Mouse (Mus musculus) forebrain, embryonic 14.5 days (tissue): ENCODE measurements around the gene Sugct. TPM values are rescaled to one million over a fixed set of nuclear protein-coding genes. Genes with fewer than 3 reads are reported as not detected.

Experiments used
- ATAC-seq: fragments of 200-750 bp; cut with Nextera tagmentation; 2 replicates; pipeline ENCODE4 v1.8.0; 2017; ENCODE audit warnings: mild to moderate bottlenecking, moderate library complexity
- DNase-seq: peaks from one replicate; pipeline ENCODE4 v3.0.0-alpha.2; 2015; ENCODE audit warnings: low spot score
- H3K27ac ChIP-seq: fragments of 300-500 bp; sonication (generic); 2 replicates; pipeline ENCODE4 v1.5.1; 2014; ENCODE audit warnings: low read depth, mild to moderate bottlenecking, control low read depth, low read length, moderate library complexity
- H3K27me3 ChIP-seq: fragments of 300-500 bp; sonication (generic); replicated peaks from 2 replicates; pipeline ENCODE4 v1.6.1; 2014; ENCODE audit warnings: low read length, control low read depth, mixed read lengths; ENCODE audit not compliant: control insufficient read depth, insufficient read depth
- H3K36me3 ChIP-seq: fragments of 300-500 bp; sonication (generic); 2 replicates; pipeline ENCODE4 v1.6.1; 2014; ENCODE audit warnings: low read length, control low read depth; ENCODE audit not compliant: control insufficient read depth, insufficient read depth
- H3K4me1 ChIP-seq: fragments of 300-500 bp; sonication (generic); 2 replicates; pipeline ENCODE4 v1.6.1; 2014; ENCODE audit warnings: antibody characterized with exemption, low read length, control low read depth; ENCODE audit not compliant: control insufficient read depth, insufficient read depth
- H3K4me2 ChIP-seq: fragments of 300-500 bp; sonication (generic); 2 replicates; pipeline ENCODE4 v1.6.1; 2014; ENCODE audit warnings: mild to moderate bottlenecking, control low read depth, low read length
- H3K4me3 ChIP-seq: fragments of 300-500 bp; sonication (generic); 2 replicates; pipeline ENCODE4 v1.5.1; 2014; ENCODE audit warnings: low read depth, low read length, control low read depth
- H3K9ac ChIP-seq: fragments of 300-500 bp; sonication (generic); 2 replicates; pipeline ENCODE4 v1.6.1; 2014; ENCODE audit warnings: mild to moderate bottlenecking, low read length, control low read depth, moderate library complexity
- H3K9me3 ChIP-seq: fragments of 300-500 bp; sonication (generic); replicated peaks from 2 replicates; pipeline ENCODE4 v1.6.1; 2016; ENCODE audit warnings: low read length, control low read depth, mixed read lengths; ENCODE audit not compliant: control insufficient read depth
- WGBS: fragments of 180-500 bp; shearing (Covaris S2); extraction: QIAGEN DNeasy Blood & Tissue Kit; methylation state at CpG from one replicate; pipeline ENCODE4 v1.1.7; 2014; 5-methylcytosine and 5-hydroxymethylcytosine counted together
- polyA plus RNA-seq: library from polyadenylated mRNA; unstranded; fragments of >200 nt; fragmentation: Nextera tagmentation; extraction: Ambion mirVana; gene quantifications from 2 replicates; pipeline ENCODE4 v1.2.1, GENCODE M21; 2014

Gene Sugct
- polyA plus RNA-seq, result 1.7 TPM in 2 replicates

DNA sequence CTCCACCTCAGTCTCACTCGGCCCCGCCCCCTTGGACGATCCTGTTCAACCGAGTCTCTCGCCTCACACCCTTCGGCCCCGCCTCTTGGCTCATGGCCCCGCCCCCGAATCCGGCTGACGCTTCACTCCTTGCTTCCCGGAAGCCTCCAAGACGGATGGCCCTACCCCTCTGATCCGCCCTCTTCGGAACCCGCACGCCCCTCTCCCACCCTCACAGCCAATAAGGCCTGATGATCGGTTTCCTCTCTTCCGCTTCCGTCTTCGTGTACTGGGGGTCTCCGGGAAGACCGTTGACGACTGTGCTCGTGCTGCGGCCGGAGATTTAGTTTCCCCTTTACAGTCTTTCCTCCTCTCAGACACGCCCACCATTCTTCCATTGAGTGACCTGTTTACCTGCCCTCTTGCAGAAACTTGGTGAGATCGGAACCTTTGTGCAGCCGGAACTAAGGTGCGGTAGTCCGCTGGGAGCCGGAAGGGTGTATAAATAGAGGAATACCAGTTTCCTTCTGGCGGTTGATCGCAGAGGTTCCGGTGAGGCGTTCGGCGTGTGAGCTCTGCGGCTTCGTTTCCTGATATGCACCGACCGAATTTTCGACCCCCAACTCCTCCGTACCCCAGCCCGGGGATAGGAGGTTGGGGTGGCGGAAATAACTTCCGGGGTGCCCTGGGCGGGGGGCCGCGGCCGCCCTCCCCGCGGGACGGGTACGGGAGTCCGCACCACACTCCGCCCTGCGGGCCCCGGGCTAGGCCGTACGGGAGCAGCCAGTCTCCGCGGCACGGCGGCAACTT is at the start of gene Sugct, which contains the start of gene Mplkip:
Gene Sugct, minus strand, starts transcription at position 643 of the 789 bp plus-strand sequence.
Gene Mplkip, plus strand, starts transcription at position 282 of the 789 bp plus-strand sequence.
- Histone ChIP-seq H3K27ac (peak within 1 kb of the TSS; percentile 84), H3K27me3 (no peaks in the 10 kb centered on the region), H3K36me3 (no peaks in the 10 kb centered on the region), H3K4me3 (peak within 1 kb of the TSS; percentile 75), H3K9ac (peak within 1 kb of the TSS; percentile 87), H3K9me3 (no peaks in the 10 kb centered on the region), H3K4me2 (peak within 1 kb of the TSS; percentile 73), H3K4me1 (peaks cover 4% of the 10 kb centered on the region)
- WGBS, result 2% methylated on average over 65 of the region's 66 CpGs
- DNase-seq, result peak; percentile 100
- ATAC-seq, result peak; percentile 99

DNA sequence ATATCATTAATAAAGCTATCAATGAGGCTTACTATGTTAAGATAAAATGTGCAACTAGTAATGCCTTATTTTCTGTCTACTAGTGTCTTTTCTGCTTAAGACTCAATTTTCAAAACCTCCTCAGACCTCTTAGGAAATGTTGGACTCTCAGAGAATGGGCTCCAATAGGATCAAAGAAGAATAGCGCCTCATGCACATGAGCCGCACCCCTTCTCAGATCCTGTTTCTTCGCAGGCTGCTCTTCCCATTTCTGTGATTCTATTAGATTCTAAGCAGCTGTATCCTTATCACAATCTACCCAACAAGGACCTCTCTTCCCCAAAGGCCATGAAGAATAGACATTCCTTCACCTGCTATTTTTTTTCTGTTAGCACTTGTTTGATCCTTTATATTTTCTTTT is 33.4 kb upstream of the Sugct start:
- Histone ChIP-seq H3K4me3 (no peak overlapping the region), H3K27me3 (no peaks in the 10 kb centered on the region), H3K4me2 (no peak overlapping the region), H3K4me1 (no peaks in the 10 kb centered on the region), H3K9me3 (no peaks in the 10 kb centered on the region), H3K9ac (no peak overlapping the region), H3K36me3 (peaks cover 15% of the 10 kb centered on the region), H3K27ac (no peak overlapping the region)
- DNase-seq (no peak), ATAC-seq (no peak)
- WGBS, result 92% methylated on average over 3 of the region's 3 CpGs

DNA sequence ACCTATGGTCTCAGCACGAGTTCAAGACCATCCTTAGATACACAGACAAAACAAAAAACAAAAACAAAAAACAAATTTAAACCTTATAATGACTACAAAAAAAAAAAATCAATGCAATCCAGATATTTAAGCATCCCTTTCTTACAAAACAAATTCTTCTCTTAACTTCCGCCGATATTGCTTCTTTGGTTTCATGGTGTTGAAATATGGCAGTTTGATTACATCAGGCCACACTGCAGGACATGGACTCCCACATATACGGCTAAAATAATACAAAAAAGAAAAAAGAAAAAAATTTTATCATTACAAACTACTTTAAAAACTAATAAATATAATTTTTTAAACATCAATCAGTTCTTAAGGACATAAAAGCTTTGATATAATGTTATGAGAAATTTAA is 32.6 kb upstream of the Sugct start:
- Histone ChIP-seq H3K9me3 (no peaks in the 10 kb centered on the region), H3K27me3 (no peaks in the 10 kb centered on the region), H3K4me3 (no peak overlapping the region), H3K4me2 (no peak overlapping the region), H3K4me1 (no peaks in the 10 kb centered on the region), H3K9ac (no peak overlapping the region), H3K27ac (no peak overlapping the region), H3K36me3 (peaks cover 15% of the 10 kb centered on the region)
- DNase-seq (no peak), ATAC-seq (no peak)
- WGBS, result 92% methylated on average over 4 of the region's 4 CpGs

DNA sequence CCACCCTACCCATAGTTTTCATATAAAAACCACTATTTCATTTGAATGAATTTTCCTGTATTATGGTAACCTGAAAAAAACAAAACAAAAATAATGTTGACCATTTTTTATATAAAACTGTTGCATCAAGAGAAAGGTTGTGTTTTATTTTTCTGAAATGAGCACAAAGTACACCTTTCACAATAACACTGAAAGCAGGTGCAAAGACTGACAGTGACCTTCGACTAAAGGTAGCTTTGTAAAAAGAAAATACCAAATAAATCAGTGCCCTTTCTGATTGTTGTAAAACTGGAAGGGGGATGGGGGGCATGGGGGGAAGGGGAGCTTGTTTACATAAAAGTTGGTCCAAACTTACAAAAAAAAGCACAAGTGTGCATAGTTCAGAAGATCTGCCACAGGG is 22.0 kb upstream of the Sugct start:
- WGBS, result 90% methylated on average over 1 of the region's 1 CpGs
- no peaks in the 10 kb centered on the region for H3K9me3 ChIP-seq

DNA sequence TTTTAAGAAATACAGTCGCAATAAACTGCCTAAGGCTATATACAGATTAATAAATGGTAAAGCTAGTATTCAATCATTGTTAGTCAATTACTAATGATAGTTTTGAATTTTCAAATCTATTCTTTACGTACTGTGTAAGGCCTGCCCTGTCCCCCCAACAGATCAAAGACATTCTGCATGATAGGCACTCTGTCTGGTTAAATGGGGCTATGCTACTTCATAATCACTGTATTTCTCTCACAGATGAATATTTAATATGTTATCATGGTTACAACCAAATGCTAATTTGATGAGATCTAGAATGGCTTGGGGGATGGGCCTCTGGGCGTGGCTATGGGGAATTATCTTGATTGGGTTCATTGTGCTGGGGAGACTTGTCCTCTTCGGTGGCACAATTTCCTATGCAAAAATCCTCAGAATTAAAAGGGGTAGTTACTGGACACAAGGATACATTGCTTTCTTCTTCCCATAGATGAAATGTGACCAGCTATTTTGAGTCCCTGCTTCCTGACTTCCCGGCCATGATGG is 13.5 kb upstream of the Sugct start:
- no peak overlapping the region for H3K4me2 ChIP-seq
- H3K36me3 ChIP-seq, result no peaks in the 10 kb centered on the region
- WGBS, result 77% methylated on average over 5 of the region's 5 CpGs
- no peaks in the 10 kb centered on the region for H3K27me3 ChIP-seq
- no peak overlapping the region for H3K4me3 ChIP-seq
- peak; percentile 22 for DNase-seq
- no peak overlapping the region for H3K9ac ChIP-seq
- no peaks in the 10 kb centered on the region for H3K4me1 ChIP-seq
- H3K27ac ChIP-seq, result no peak overlapping the region
- H3K9me3 ChIP-seq, result no peaks in the 10 kb centered on the region
- ATAC-seq, result peak; percentile 71

More for the DNA sequence above, 22.0 kb upstream of the Sugct start:
- no peak for ATAC-seq
- Histone ChIP-seq H3K4me3 (no peak overlapping the region), H3K36me3 (peaks cover 36% of the 10 kb centered on the region), H3K9ac (no peak overlapping the region), H3K27ac (no peak overlapping the region), H3K4me2 (no peak overlapping the region), H3K27me3 (no peaks in the 10 kb centered on the region), H3K4me1 (no peaks in the 10 kb centered on the region)
- no peak for DNase-seq

DNA sequence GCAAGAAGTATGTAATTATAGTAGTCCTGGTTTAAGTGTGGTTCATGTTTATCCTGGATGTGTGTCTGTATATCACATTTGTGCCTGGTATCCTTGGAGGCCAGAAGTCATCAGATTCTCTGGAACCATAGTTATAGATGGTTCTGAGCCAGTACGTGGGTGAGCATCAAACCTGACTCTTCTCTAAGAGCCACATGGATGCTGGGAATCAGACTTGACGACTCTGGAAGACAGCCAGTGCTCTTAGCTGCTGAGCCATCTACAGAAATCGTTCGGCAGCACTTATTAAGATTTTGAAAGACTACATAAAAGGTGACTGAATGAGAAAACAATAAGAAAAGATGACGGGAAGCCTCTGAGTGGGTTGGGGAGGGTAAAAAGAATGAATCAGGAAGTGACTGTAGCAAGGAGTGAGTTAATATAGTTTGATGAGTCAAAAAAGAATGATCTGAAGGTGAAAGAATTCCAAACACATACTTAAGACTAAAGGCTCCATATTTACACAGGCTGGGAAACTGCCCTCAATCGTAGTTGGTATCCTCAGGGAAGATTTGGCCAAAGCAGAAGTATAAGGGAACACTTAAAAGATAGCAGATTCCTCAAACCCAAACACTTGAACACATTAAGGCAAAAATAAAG is 10.0 kb upstream of the Sugct start:
- H3K27me3 ChIP-seq, result no peaks in the 10 kb centered on the region
- no peaks in the 10 kb centered on the region for H3K9me3 ChIP-seq
- H3K27ac ChIP-seq, result no peak overlapping the region
- H3K9ac ChIP-seq, result no peak overlapping the region
- WGBS, result 82% methylated on average over 6 of the region's 6 CpGs
- H3K36me3 ChIP-seq, result no peaks in the 10 kb centered on the region
- ATAC-seq, result no peak
- H3K4me1 ChIP-seq, result no peaks in the 10 kb centered on the region
- no peak overlapping the region for H3K4me2 ChIP-seq
- DNase-seq, result no peak
- H3K4me3 ChIP-seq, result no peak overlapping the region

DNA sequence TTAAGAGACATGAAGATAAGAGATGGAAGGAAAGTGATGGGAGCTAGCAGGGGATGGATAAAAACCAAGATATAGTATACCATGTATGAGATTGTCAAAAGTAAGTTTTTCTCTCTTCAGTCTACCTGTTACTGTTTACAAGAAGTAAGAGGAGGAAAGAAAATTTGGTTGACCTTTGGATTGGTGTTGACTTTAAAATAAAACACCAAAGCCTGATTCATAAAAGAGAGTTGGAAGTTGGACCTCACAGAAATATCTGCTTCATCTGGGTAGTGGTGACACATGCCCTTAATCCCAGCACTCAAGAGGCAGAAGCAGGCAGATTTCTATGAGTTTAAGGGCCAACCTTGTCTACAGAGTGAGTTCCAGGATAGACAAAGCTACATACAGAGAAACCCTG is 7.0 kb upstream of the Sugct start:
- DNase-seq (no peak), ATAC-seq (no peak)
- H3K4me2 ChIP-seq, result no peak overlapping the region
- H3K4me1 ChIP-seq, result no peaks in the 10 kb centered on the region
- no peaks in the 10 kb centered on the region for H3K9me3 ChIP-seq
- no peaks in the 10 kb centered on the region for H3K27me3 ChIP-seq
- H3K27ac ChIP-seq, result no peak overlapping the region
- no peak overlapping the region for H3K4me3 ChIP-seq
- H3K36me3 ChIP-seq, result no peaks in the 10 kb centered on the region
- H3K9ac ChIP-seq, result no peak overlapping the region

DNA sequence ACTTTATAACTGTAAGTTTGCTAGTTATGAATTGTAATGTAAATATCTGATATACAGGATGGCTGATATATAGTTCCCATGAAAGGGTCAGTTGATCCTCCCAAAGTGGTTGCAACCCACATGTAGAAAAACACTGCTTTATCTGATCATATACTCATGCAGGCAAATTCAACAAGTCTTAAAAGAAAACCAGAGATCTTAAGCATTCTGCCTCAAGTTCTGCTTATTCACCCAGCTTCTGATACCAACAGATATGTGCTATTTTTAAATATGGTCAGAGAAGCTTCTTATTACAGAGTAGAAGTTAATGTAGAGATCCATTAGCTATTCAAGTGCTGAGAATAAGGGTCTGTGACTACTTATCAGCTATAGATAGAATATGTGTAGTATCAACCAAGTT is 6.0 kb upstream of the Sugct start:
- H3K9ac ChIP-seq, result no peak overlapping the region
- H3K4me2 ChIP-seq, result no peak overlapping the region
- ATAC-seq, result no peak

More for the DNA sequence above, 6.0 kb upstream of the Sugct start:
- DNase-seq, result no peak
- no peaks in the 10 kb centered on the region for H3K27me3 ChIP-seq
- peaks cover under 1% of the 10 kb centered on the region; the same call in 1 of the 2 replicates for H3K4me1 ChIP-seq
- H3K4me3 ChIP-seq, result no peak overlapping the region
- H3K36me3 ChIP-seq, result no peaks in the 10 kb centered on the region
- H3K9me3 ChIP-seq, result no peaks in the 10 kb centered on the region
- no peak overlapping the region for H3K27ac ChIP-seq
